Mouse (Mus musculus) heart, adult 9 months (tissue): ENCODE results near the gene Mag.
A peak's percentile ranks its signal among the peaks of the same experiment; 100 is the strongest.
"Not testable (repeated sequence)": the region's sequence is repeated elsewhere in the genome, so short reads cannot be mapped to it uniquely, and the experiment has no call there.

ENCODE experiments used
- DNase-seq, 2 experiments: peaks; one replicate each; pipeline ENCODE4 v3.0.0; 2022; ENCODE audit warnings: low spot score in 2 of 2

The Mag gene

GRCm38 (mm10) chr7:30940070-30940469 lies 25.4 kb upstream of the Mag start:
- DNase-seq, result not testable (repeated sequence)

- not testable (repeated sequence) for DNase-seq
Observed at GRCm38 (mm10) chr7:30935422-30936099, 20.9 kb upstream of the Mag start.

- not testable (repeated sequence) for DNase-seq
Observed at GRCm38 (mm10) chr7:30924581-30924980, 9.9 kb upstream of the Mag start, which contains the start of gene Hamp2. Hamp2 (minus strand) TSS chr7:30924681.

GRCm38 (mm10) chr7:30924071-30924470 lies 9.4 kb upstream of the Mag start:
- peak in 1 of 2 experiments; percentile 8 for DNase-seq

- DNase-seq, result not testable (repeated sequence)
Observed at GRCm38 (mm10) chr7:30922490-30922889, 7.8 kb upstream of the Mag start.

GRCm38 (mm10) chr7:30920217-30920616 lies 5.5 kb upstream of the Mag start:
- DNase-seq, result no peak

GRCm38 (mm10) chr7:30917219-30917618 lies 2.5 kb upstream of the Mag start:
- no peak for DNase-seq

GRCm38 (mm10) chr7:30916713-30917112 lies 2.0 kb upstream of the Mag start:
- no peak for DNase-seq

GRCm38 (mm10) chr7:30909773-30910172 lies 4.9 kb downstream of the Mag start:
- DNase-seq, result no peak

- DNase-seq, result no peak
Observed at GRCm38 (mm10) chr7:30908992-30909431, 5.7 kb downstream of the Mag start.

GRCm38 (mm10) chr7:30908277-30908991 lies 6.2 kb downstream of the Mag start:
- no peak for DNase-seq

- DNase-seq, result no peak
Observed at GRCm38 (mm10) chr7:30904042-30904441, 10.6 kb downstream of the Mag start.

GRCm38 (mm10) chr7:30895217-30895616 lies 19.5 kb downstream of the Mag start:
- DNase-seq, result no peak

- DNase-seq, result no peak
Observed at GRCm38 (mm10) chr7:30892515-30892914, 22.2 kb downstream of the Mag start.

GRCm38 (mm10) chr7:30891746-30892145 lies 22.9 kb downstream of the Mag start:
- no peak for DNase-seq

- DNase-seq, result no peak
Observed at GRCm38 (mm10) chr7:30890681-30891080, 24.0 kb downstream of the Mag start.

- no peak for DNase-seq
Observed at GRCm38 (mm10) chr7:30888786-30889185, 25.9 kb downstream of the Mag start.

GRCm38 (mm10) chr7:30887568-30888188 lies 27.0 kb downstream of the Mag start:
- peak in 1 of 2 experiments; percentile 16 for DNase-seq

- no peak for DNase-seq
Observed at GRCm38 (mm10) chr7:30886852-30887251, 27.8 kb downstream of the Mag start.

- DNase-seq, result no peak
Observed at GRCm38 (mm10) chr7:30884047-30884446, 30.6 kb downstream of the Mag start.

- DNase-seq, result no peak
Observed at GRCm38 (mm10) chr7:30881367-30881766, 33.3 kb downstream of the Mag start.

GRCm38 (mm10) chr7:30880176-30880575 lies 34.5 kb downstream of the Mag start, which contains the start of gene Cd22:
Cd22 (minus strand) TSS chr7:30880342.
- no peak for DNase-seq

- DNase-seq, result no peak
Observed at GRCm38 (mm10) chr7:30878950-30879349, 35.7 kb downstream of the Mag start.
